Mouse (Mus musculus): ENCODE results near the gene Sox1. TPM values are rescaled to one million over a fixed set of nuclear protein-coding genes. Genes with fewer than 3 reads are reported as not detected.
A peak's percentile ranks its signal among the peaks of the same experiment; 100 is the strongest.

The Sox1 gene
- polyA plus RNA-seq, 1 experiment from 2014 or later: 3.6 TPM

- H3K9ac ChIP-seq (replicated peaks): peak overlapping the region; percentile 70
- WGBS: under 1% methylated on average over 35 of the region's 35 CpGs
- H3K27me3 ChIP-seq: peaks cover 60% of the 10 kb centered on the region
- peak overlapping the region; percentile 70 for H3K4me2 ChIP-seq (replicated peaks)
- peak overlapping the region; percentile 91 for H3K27ac ChIP-seq
- no peaks in the 10 kb centered on the region for H3K36me3 ChIP-seq
- no peaks in the 10 kb centered on the region for H3K9me3 ChIP-seq
- H3K4me1 ChIP-seq (replicated peaks): peaks cover 68% of the 10 kb centered on the region
- peak; percentile 32 for ATAC-seq
- peak overlapping the region; percentile 74 for H3K4me3 ChIP-seq (replicated peaks)
These were observed 6.5 kb downstream of the Sox1 start for GRCm38 (mm10) chr8:12401391-12402270.

DNA sequence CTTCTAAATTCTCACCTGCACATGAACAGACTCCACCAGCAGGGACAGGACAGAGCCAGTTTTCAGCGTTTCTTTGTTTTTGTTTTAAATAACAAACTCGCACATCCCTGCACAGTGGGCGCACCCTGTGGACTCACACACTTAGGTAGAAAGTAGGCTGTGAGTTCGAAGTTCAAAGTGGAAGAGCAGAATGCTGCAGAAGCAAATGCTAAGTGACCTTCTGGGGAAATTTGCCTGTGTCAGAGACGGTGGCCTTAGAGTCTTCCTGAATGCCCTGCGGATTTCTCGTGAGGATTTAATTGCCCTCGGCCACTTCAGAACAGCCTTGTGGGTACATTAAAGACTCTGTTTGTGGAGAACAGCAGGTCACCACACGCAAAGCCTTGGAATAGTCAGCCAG, 7.6 kb downstream of the Sox1 start:
- Histone ChIP-seq H3K4me1 (replicated peaks) (peaks cover 65% of the 10 kb centered on the region), H3K9ac (replicated peaks) (no peak overlapping the region), H3K27ac (peak overlapping the region; percentile 91; the same call in 1 of the 2 replicates), H3K9me3 (no peaks in the 10 kb centered on the region), H3K4me2 (replicated peaks) (peak overlapping the region; percentile 70), H3K27me3 (peaks cover 58% of the 10 kb centered on the region), H3K36me3 (no peaks in the 10 kb centered on the region), H3K4me3 (replicated peaks) (no peak overlapping the region)
- 6% methylated on average over 9 of the region's 9 CpGs for WGBS
- no peak; the same call in 1 of the 2 replicates for ATAC-seq

DNA sequence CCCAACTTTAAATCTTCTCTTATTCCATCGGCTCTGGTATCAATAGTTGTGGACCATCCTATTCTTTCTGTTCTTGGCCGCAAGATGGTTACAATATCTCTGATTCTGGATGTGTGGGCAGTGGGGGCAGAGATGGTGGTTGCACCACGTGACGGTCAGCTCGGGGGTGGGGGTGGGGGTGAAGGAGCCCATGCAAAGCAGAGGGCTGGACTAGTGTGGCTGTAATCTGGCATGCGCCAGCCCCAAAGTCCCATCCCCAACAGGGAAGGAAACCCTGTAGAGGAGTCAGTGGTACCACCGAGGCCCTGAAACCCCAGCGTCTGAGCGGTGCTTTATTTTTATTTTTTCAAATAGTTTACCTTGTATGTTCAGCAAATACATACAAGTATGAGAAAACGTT, 12.9 kb downstream of the Sox1 start:
- Histone ChIP-seq H3K9ac (replicated peaks) (no peak overlapping the region), H3K9me3 (no peaks in the 10 kb centered on the region), H3K4me3 (replicated peaks) (no peak overlapping the region), H3K36me3 (no peaks in the 10 kb centered on the region), H3K4me1 (replicated peaks) (peaks cover 30% of the 10 kb centered on the region), H3K4me2 (replicated peaks) (0 out of 2 replicates have a peak overlapping the region, but pooled peaks have one; percentile 23), H3K27ac (no peak overlapping the region), H3K27me3 (peaks cover 68% of the 10 kb centered on the region)
- 12% methylated on average over 10 of the region's 10 CpGs for WGBS
- peak; percentile 69; the same call in 1 of the 2 replicates for ATAC-seq

GRCm38 (mm10) chr8:12409976-12410375, 14.9 kb downstream of the Sox1 start:
- no peak overlapping the region for H3K4me3 ChIP-seq (replicated peaks)
- WGBS: 75% methylated on average over 3 of the region's 3 CpGs
- no peaks in the 10 kb centered on the region for H3K36me3 ChIP-seq
- no peaks in the 10 kb centered on the region for H3K9me3 ChIP-seq
- peaks cover 17% of the 10 kb centered on the region for H3K4me1 ChIP-seq (replicated peaks)
- no peak overlapping the region for H3K9ac ChIP-seq (replicated peaks)
- no peak overlapping the region for H3K27ac ChIP-seq
- H3K4me2 ChIP-seq (replicated peaks): no peak overlapping the region
- peaks cover 52% of the 10 kb centered on the region for H3K27me3 ChIP-seq
- no peak for ATAC-seq

DNA sequence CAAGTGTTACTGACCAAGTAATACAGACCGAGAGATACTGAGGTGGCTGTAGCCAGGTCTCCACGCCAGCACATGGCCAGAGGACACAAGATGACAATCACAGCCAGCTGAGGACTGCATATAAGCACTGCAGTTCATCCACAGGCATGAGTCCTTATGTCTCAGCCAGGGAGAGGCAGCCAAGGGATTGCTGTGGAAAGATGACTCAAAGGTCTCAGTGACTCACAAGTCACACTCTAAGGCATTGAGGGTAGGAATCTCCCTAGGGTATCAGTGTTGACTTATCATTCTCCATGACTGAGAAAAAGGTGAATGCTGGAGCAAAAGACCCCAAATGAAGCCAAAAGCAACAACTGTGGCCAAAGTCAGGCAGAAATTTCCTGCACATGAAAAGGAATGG, 22.0 kb downstream of the Sox1 start:
- Histone ChIP-seq H3K36me3 (no peaks in the 10 kb centered on the region), H3K9ac (replicated peaks) (no peak overlapping the region), H3K27me3 (peaks cover 31% of the 10 kb centered on the region), H3K9me3 (no peaks in the 10 kb centered on the region), H3K4me1 (replicated peaks) (no peaks in the 10 kb centered on the region), H3K27ac (no peak overlapping the region), H3K4me3 (replicated peaks) (no peak overlapping the region), H3K4me2 (replicated peaks) (no peak overlapping the region)
- no peak for ATAC-seq
- 97% methylated on average over 2 of the region's 2 CpGs for WGBS

DNA sequence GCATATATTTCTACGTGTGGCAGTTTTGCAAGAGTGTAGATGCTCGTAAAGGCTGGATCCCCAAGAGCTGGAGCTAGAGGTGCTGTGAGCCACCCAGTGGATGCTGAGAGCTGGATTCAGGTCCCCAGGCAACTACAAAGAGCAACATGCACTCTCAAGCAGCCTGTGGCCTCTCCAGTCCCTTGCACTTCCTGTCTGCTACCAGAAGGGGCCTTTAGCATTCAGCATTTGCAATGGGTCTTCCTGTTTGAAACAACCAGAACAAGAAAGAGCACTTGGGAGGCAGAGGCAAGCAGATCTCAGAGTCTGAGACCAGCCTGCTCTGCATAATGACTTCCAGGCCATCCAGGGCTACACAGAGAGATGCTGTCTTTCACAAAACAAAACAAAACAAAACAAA, 25.4 kb downstream of the Sox1 start:
- Histone ChIP-seq H3K27ac (no peak overlapping the region), H3K4me1 (replicated peaks) (no peaks in the 10 kb centered on the region; the same call in 1 of the 2 replicates), H3K9ac (replicated peaks) (no peak overlapping the region), H3K4me3 (replicated peaks) (no peak overlapping the region), H3K36me3 (no peaks in the 10 kb centered on the region), H3K27me3 (peaks cover 57% of the 10 kb centered on the region), H3K9me3 (no peaks in the 10 kb centered on the region), H3K4me2 (replicated peaks) (no peak overlapping the region)
- WGBS: 87% methylated on average over 2 of the region's 2 CpGs
- ATAC-seq: no peak

DNA sequence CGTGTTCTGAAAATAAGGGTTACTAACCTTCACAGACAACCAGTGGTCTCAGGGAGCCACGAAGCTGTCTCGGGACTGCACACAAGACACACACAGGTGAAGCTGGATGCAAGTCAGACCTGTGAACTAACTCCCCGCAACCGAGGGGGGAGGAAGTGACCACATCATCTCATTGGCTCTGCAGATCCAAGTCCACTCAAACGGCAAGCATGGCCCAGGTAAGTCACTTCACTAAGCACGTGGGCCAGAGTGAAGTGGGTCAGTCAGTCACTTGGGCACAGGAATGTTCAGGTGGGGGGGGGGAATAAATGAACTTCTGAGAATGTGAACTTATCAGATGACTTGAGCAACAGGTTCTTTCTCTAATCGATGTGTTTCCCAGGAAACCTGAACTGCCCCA, 30.8 kb downstream of the Sox1 start:
- 92% methylated on average over 8 of the region's 8 CpGs for WGBS
- H3K9me3 ChIP-seq: no peaks in the 10 kb centered on the region
- H3K9ac ChIP-seq (replicated peaks): no peak overlapping the region
- no peak overlapping the region for H3K27ac ChIP-seq
- no peak for ATAC-seq
- H3K27me3 ChIP-seq: peaks cover 80% of the 10 kb centered on the region
- peaks cover 41% of the 10 kb centered on the region for H3K4me1 ChIP-seq (replicated peaks)
- no peak overlapping the region for H3K4me2 ChIP-seq (replicated peaks)
- H3K4me3 ChIP-seq (replicated peaks): no peak overlapping the region
- no peaks in the 10 kb centered on the region for H3K36me3 ChIP-seq

DNA sequence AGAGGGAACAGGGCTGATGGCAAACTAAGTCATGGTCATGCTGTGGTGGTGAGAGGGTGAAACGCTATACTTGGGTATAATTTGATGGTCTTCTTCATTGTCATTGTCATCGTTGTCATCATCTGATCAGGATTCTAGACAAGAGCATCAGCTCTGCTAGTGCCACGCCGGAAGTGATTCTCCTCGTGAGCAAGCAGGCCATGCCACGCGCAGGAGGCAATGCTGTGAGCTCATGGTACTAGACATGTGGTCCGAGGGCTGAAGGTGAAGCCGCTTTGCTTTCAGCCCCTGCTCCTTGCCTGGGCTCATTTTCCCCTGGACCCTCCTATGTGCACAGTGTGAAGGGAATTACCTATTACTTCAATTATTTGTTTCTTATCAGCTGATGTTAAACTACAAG, 32.3 kb downstream of the Sox1 start:
- no peaks in the 10 kb centered on the region for H3K9me3 ChIP-seq
- no peak overlapping the region for H3K4me2 ChIP-seq (replicated peaks)
- no peak overlapping the region; the same call in 1 of the 2 replicates for H3K27ac ChIP-seq
- 65% methylated on average over 9 of the region's 9 CpGs for WGBS
- H3K9ac ChIP-seq (replicated peaks): no peak overlapping the region
- H3K36me3 ChIP-seq: no peaks in the 10 kb centered on the region
- ATAC-seq: no peak
- H3K27me3 ChIP-seq: peaks cover 87% of the 10 kb centered on the region
- no peak overlapping the region for H3K4me3 ChIP-seq (replicated peaks)
- H3K4me1 ChIP-seq (replicated peaks): peaks cover 54% of the 10 kb centered on the region

DNA sequence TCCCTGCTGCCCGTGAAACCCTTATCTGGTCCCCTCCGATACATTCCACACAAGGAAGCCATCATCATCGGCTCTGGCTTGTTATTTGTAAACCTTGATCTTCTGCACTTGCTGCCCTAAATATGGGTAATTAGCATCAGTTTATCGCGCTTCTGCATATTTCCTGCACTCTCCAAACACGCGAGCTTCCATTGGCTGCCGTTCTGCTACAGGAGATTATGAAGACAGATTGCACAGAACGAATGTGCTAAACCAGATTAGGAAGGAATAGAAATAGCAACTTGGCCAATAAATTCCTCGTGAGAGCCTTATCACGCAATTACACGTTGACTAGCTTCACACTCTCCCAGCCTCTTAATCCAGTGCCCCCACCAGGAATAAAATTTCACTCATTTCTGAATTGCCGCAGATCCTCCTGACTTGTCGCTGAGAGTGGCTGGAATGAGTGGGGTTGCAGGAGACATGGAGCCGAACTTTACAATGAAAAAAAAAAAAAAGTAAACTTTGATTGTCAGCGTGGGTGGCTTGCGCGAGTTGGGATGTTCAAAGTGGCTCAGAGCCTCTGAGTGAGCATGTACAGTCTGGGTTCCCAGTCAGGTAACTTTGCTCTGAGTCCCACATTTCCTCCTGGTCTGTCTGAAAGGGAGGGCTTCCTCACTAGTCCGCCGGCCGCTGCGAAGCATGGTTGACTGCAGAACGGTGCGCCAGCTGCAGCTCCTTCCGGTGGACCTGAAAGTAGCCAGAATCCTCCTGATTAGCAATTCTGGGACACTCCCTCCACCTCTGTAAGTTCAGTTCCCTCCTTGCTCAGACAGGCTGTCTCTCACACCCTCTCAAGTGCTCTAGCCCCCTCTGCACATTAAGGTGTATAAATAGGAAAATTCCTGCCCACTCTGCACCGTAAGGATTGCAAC, 33.0 kb downstream of the Sox1 start:
- Histone ChIP-seq H3K27me3 (peaks cover 88% of the 10 kb centered on the region), H3K4me3 (replicated peaks) (no peak overlapping the region), H3K9ac (replicated peaks) (no peak overlapping the region), H3K4me1 (replicated peaks) (peaks cover 62% of the 10 kb centered on the region), H3K36me3 (no peaks in the 10 kb centered on the region), H3K27ac (peak overlapping the region; percentile 81), H3K4me2 (replicated peaks) (0 out of 2 replicates have a peak overlapping the region, but pooled peaks have one; percentile 11), H3K9me3 (no peaks in the 10 kb centered on the region)
- 17% methylated on average over 26 of the region's 26 CpGs for WGBS
- ATAC-seq: no peak

DNA sequence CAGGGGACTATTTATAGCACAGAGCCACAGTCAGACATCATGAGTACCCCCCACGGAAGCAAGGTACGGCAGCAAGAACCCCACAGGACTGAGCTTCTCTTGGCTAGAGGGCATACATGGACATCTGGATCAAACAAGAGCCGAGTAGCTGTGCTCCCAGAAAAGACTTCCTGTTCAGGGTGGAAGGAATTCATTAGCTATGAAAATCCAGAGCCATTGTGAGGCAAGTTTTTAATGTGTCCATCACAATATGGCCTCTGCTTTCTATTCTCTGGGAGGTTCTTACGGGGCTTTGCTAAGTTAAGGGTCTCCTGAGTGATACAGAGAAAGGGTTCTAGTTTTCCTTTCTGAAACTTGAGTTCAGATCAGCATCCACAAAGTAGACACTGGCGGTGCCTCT, 33.8 kb downstream of the Sox1 start:
- Histone ChIP-seq H3K27me3 (peaks cover 93% of the 10 kb centered on the region), H3K36me3 (no peaks in the 10 kb centered on the region), H3K4me2 (replicated peaks) (0 out of 2 replicates have a peak overlapping the region, but pooled peaks have one; percentile 11), H3K9me3 (no peaks in the 10 kb centered on the region), H3K4me3 (replicated peaks) (no peak overlapping the region), H3K27ac (peak overlapping the region; percentile 81), H3K4me1 (replicated peaks) (peaks cover 64% of the 10 kb centered on the region), H3K9ac (replicated peaks) (no peak overlapping the region)
- no peak for ATAC-seq
- WGBS: 11% methylated on average over 5 of the region's 5 CpGs

DNA sequence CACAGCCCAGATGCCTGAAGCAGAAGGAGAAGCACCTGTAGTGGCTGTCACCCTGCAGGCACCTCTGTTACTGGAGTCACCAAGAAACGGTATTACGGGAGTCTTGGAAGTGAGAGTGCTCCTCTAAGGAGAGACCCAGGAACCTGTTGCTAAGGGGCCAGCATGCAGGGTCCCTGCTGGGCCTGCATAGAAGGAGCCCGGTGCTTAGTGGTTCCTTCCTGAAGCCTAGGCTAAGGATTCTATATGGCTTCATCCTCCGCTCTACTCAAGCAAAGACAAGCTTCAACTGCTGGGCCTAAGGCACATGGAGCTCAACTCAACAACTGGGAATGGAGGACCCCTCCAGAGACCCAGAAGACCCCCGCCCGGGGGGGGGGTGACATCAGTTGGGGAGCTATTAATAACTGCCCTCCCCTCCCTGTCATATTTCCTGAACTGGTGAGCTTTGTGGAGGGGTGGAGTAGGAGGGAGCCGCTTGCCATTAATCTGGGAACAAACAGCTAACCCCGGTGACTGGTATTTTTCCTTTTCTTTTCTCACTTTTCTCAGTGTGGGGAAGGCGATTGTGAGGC, 34.6 kb downstream of the Sox1 start:
- H3K9ac ChIP-seq (replicated peaks): no peak overlapping the region
- H3K27ac ChIP-seq: peak overlapping the region; percentile 81
- peak; percentile 12; the same call in 1 of the 2 replicates for ATAC-seq
- H3K4me1 ChIP-seq (replicated peaks): peaks cover 67% of the 10 kb centered on the region
- H3K27me3 ChIP-seq: peaks cover 93% of the 10 kb centered on the region
- H3K9me3 ChIP-seq: no peaks in the 10 kb centered on the region
- H3K4me2 ChIP-seq (replicated peaks): peak overlapping the region; percentile 75
- no peaks in the 10 kb centered on the region for H3K36me3 ChIP-seq
- 6% methylated on average over 9 of the region's 9 CpGs for WGBS
- no peak overlapping the region for H3K4me3 ChIP-seq (replicated peaks)
